Mouse (Mus musculus) hindbrain, postnatal 0 days (tissue): ENCODE results near the gene Spata18. TPM values are rescaled to one million over a fixed set of nuclear protein-coding genes. Genes with fewer than 3 reads are reported as not detected.

Experiments used
- ATAC-seq: fragments of 200-750 bp; cut with Nextera tagmentation; 2 replicates; pipeline ENCODE4 v1.8.0; 2017; ENCODE audit warnings: mild to moderate bottlenecking, moderate TSS enrichment, moderate library complexity
- DNase-seq: peaks from one replicate; pipeline ENCODE4 v3.0.0-alpha.2; 2015; ENCODE audit warnings: low spot score
- H3K27ac ChIP-seq: fragments of 300-500 bp; sonication (generic); 2 replicates; pipeline ENCODE4 v1.5.1; 2014; ENCODE audit warnings: mild to moderate bottlenecking
- H3K27me3 ChIP-seq: fragments of 300-500 bp; sonication (generic); 2 replicates; pipeline ENCODE4 v1.6.1; 2014; ENCODE audit warnings: low read length, mixed read lengths; ENCODE audit not compliant: insufficient read depth
- H3K36me3 ChIP-seq: fragments of 300-500 bp; sonication (generic); 2 replicates; pipeline ENCODE4 v1.6.1; 2014; ENCODE audit warnings: low read length, mixed read lengths; ENCODE audit not compliant: insufficient read depth
- H3K4me1 ChIP-seq: fragments of 300-500 bp; sonication (generic); 2 replicates; pipeline ENCODE4 v1.6.1; 2014; ENCODE audit warnings: antibody characterized with exemption, low read length, mixed read lengths; ENCODE audit not compliant: insufficient read depth
- H3K4me2 ChIP-seq: fragments of 300-500 bp; sonication (generic); 2 replicates; pipeline ENCODE4 v1.6.1; 2014; ENCODE audit warnings: low read depth, mild to moderate bottlenecking, low read length, moderate library complexity, mixed read lengths
- H3K4me3 ChIP-seq: fragments of 300-500 bp; sonication (generic); 2 replicates; pipeline ENCODE4 v1.5.1; 2014; ENCODE audit warnings: low read length
- H3K9ac ChIP-seq: fragments of 300-500 bp; sonication (generic); replicated peaks from 2 replicates; pipeline ENCODE4 v1.6.1; 2014; ENCODE audit warnings: mild to moderate bottlenecking, low read length, moderate library complexity, mixed read lengths
- H3K9me3 ChIP-seq: fragments of 300-500 bp; sonication (generic); 2 replicates; pipeline ENCODE4 v1.6.1; 2016; ENCODE audit warnings: low read length, mixed read lengths
- CTCF ChIP-seq: IDR thresholded peaks from 2 replicates; pipeline ENCODE4 v1.5.1; 2016; ENCODE audit warnings: antibody characterized with exemption, control low read depth, low read depth
- WGBS: fragments of 180-500 bp; shearing (Covaris S2); extraction: QIAGEN DNeasy Blood & Tissue Kit; methylation state at CpG from one replicate; pipeline ENCODE4 v1.1.7; 2014; 5-methylcytosine and 5-hydroxymethylcytosine counted together
- polyA plus RNA-seq: library from polyadenylated mRNA; unstranded; fragments of >200 nt; fragmentation: Nextera tagmentation; extraction: Ambion mirVana; gene quantifications from 2 replicates; pipeline ENCODE4 v1.2.1, GENCODE M21; 2015
- total RNA-seq: library from RNA; depleted of rRNA; stranded (reverse); fragments of >200 nt; gene quantifications from 2 replicates; pipeline ENCODE4 v1.2.3, GENCODE M21; 2014

The Spata18 gene
- total and polyA plus RNA-seq, 2 experiments from 2014 or later = 1.1 to 1.2 TPM

GRCm38 (mm10) chr5:73683221-73683620 lies 32.0 kb downstream of the Spata18 start:
- TF ChIP-seq CTCF = no peak
- ATAC-seq = no peak
- 84% methylated on average over 6 of the region's 6 CpGs for WGBS

GRCm38 (mm10) chr5:73683706-73684409 lies 32.7 kb downstream of the Spata18 start:
- peak; percentile 49 for DNase-seq

More at GRCm38 (mm10) chr5:73683221-73683620, 32.0 kb downstream of the Spata18 start:
- Histone ChIP-seq H3K27ac (no peak overlapping the region), H3K4me1 (no peaks in the 10 kb centered on the region), H3K27me3 (no peaks in the 10 kb centered on the region), H3K9ac (no peak overlapping the region), H3K9me3 (no peaks in the 10 kb centered on the region), H3K4me3 (no peak overlapping the region), H3K4me2 (no peak overlapping the region), H3K36me3 (no peaks in the 10 kb centered on the region)
- DNase-seq = no peak

DNA sequence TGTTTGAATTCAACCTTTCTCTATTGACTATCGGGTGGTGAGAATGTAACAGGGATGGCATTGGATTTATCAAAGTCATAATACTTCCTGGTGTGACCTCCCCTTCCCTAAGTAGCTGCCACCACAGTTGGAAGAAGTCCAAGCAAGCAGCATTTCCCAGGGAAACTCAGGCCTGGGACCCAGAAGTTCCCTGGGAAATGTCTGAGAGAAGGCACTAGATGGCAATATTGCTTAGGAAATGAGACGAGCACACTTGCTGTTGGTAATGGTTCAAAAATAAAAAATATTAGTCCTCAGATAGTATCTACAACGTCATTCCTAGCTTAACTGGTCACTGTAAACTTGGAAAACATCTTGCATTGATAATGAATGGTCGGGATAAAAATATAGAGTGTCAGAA lies 35.0 kb downstream of the Spata18 start:
- no peak overlapping the region for H3K4me2 ChIP-seq
- no peaks in the 10 kb centered on the region for H3K4me1 ChIP-seq
- no peaks in the 10 kb centered on the region for H3K36me3 ChIP-seq
- ATAC-seq = 0 out of 2 replicates have a peak, but pooled peaks have one; percentile 32
- peak; percentile 85 for DNase-seq
- no peak overlapping the region for H3K27ac ChIP-seq
- H3K4me3 ChIP-seq = no peak overlapping the region
- 22% methylated on average over 4 of the region's 4 CpGs for WGBS
- H3K27me3 ChIP-seq = no peaks in the 10 kb centered on the region
- no peaks in the 10 kb centered on the region for H3K9me3 ChIP-seq
- TF ChIP-seq CTCF = peak; percentile 77
- no peak overlapping the region for H3K9ac ChIP-seq

More at GRCm38 (mm10) chr5:73683706-73684409, 32.7 kb downstream of the Spata18 start:
- TF ChIP-seq CTCF = peak; percentile 59
- whole genome bisulfite sequencing = 57% methylated on average over 9 of the region's 9 CpGs
- Histone ChIP-seq H3K9me3 (no peaks in the 10 kb centered on the region), H3K4me1 (no peaks in the 10 kb centered on the region), H3K36me3 (no peaks in the 10 kb centered on the region), H3K27me3 (no peaks in the 10 kb centered on the region), H3K9ac (no peak overlapping the region), H3K27ac (no peak overlapping the region), H3K4me3 (no peak overlapping the region), H3K4me2 (no peak overlapping the region)
- no peak for ATAC-seq

GRCm38 (mm10) chr5:73688576-73688975 lies 37.4 kb downstream of the Spata18 start:
- TF ChIP-seq CTCF = no peak
- Histone ChIP-seq H3K4me1 (no peaks in the 10 kb centered on the region), H3K9me3 (no peaks in the 10 kb centered on the region), H3K4me2 (no peak overlapping the region), H3K27ac (no peak overlapping the region), H3K4me3 (no peak overlapping the region), H3K36me3 (no peaks in the 10 kb centered on the region), H3K9ac (no peak overlapping the region), H3K27me3 (no peaks in the 10 kb centered on the region)
- WGBS = 81% methylated on average over 1 of the region's 1 CpGs
- DNase-seq (no peak), ATAC-seq (no peak)

DNA sequence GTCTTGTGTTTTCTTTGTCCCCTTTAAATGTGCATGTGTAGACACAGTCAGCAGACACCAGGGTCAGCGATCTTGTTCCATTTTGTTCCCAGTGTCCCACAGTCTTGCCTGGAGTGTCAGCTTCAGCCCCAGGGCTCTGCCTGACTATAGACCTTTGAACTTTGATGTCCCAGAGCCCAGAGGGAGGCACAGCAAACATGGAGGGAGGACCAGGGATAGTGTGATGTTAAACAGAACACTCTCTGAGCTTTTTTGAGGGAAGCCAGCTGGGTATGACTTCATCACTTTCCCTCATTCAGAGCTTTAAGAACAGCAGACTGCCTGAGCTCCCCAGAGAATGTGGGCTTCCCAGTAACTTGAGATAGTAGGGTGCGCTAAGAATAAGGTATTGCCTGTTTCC lies 39.0 kb downstream of the Spata18 start:
- Histone ChIP-seq H3K4me3 (no peak overlapping the region), H3K4me2 (no peak overlapping the region), H3K36me3 (no peaks in the 10 kb centered on the region), H3K4me1 (no peaks in the 10 kb centered on the region), H3K9me3 (no peaks in the 10 kb centered on the region), H3K9ac (no peak overlapping the region), H3K27ac (no peak overlapping the region), H3K27me3 (no peaks in the 10 kb centered on the region)
- DNase-seq (no peak), ATAC-seq (no peak)
- no peak for TF ChIP-seq CTCF
- 49% methylated on average over 2 of the region's 2 CpGs for WGBS

GRCm38 (mm10) chr5:73691723-73692520 lies 40.7 kb downstream of the Spata18 start:
- no peaks in the 10 kb centered on the region for H3K9me3 ChIP-seq
- no peaks in the 10 kb centered on the region for H3K4me1 ChIP-seq
- TF ChIP-seq CTCF = no peak
- H3K4me3 ChIP-seq = no peak overlapping the region
- H3K9ac ChIP-seq = no peak overlapping the region
- no peak for ATAC-seq
- H3K4me2 ChIP-seq = no peak overlapping the region
- no peak overlapping the region for H3K27ac ChIP-seq
- DNase-seq = no peak
- 37% methylated on average over 15 of the region's 15 CpGs for WGBS
- no peaks in the 10 kb centered on the region for H3K36me3 ChIP-seq
- no peaks in the 10 kb centered on the region for H3K27me3 ChIP-seq
